Comparison of ENCODE assay signal across 22 mouse cellular contexts in the genomic region with DNA sequence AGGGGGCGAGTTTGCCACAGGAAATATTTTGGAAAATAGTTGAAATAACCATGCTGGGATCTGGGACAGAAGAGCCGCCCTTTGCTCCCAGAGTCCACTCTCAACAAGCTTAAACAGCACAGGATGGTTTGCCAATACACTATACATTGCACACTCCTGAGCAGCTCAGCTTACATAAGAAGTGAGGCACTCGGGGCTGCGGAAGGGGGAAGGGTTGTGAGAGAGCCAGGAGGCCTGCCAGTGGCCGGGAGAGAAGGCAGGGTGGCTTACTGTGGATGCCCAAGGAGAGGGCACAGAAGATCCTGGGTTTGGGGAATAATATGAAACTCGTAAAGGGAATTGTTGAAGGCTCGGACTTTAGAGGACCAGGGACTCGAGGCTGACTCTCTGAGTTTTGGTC. TPM values are rescaled to one million over a fixed set of nuclear protein-coding genes. Genes with fewer than 3 reads are reported as not detected.
DNase-seq lines count a peak whose midpoint lies in the region; ATAC-seq and TF ChIP-seq lines count a peak whose summit lies in the region.
"Had no signal": no experiment of that assay in that cellular context is flagged by ENCODE, and none has a peak within 500 bp of the region (broad histone marks: within the 10 kb centered on the region; RNA-seq: fewer than 3 reads in every experiment).

No protein-coding gene starts in this region.

- H3K9me3 ChIP-seq in heart, embryonic 11.5 days (replicated peaks; ENCODE audit: control insufficient read depth, low read length): no peaks in the 10 kb centered on the region
- H3K9me3 ChIP-seq in heart, postnatal 0 days (replicated peaks; ENCODE audit: control insufficient read depth, low read length): no peaks in the 10 kb centered on the region
- H3K9me3 ChIP-seq in liver, embryonic 15.5 days (replicated peaks): no peaks in the 10 kb centered on the region
- H3K9me3 ChIP-seq in hindbrain, embryonic 10.5 days: no peaks in the 10 kb centered on the region
- H3K9me3 ChIP-seq: embryonic facial prominence, embryonic 12.5 days; limb, embryonic 13.5 days; megakaryocyte, embryonic 14.5 days; midbrain, embryonic 15.5 days had no signal

- H3K36me3 ChIP-seq in heart, embryonic 11.5 days (ENCODE audit: control insufficient read depth, insufficient read depth, low read length): peaks cover 2% of the 10 kb centered on the region; the same call in 1 of the 2 replicates
- H3K36me3 ChIP-seq in heart, postnatal 0 days (replicated peaks; ENCODE audit: control insufficient read depth, insufficient read depth, low read length): peaks cover 22% of the 10 kb centered on the region
- H3K36me3 ChIP-seq in liver, embryonic 15.5 days (replicated peaks): no peaks in the 10 kb centered on the region
- H3K36me3 ChIP-seq in hindbrain, embryonic 10.5 days: no peaks in the 10 kb centered on the region
- H3K36me3 ChIP-seq: embryonic facial prominence, embryonic 12.5 days; limb, embryonic 13.5 days; midbrain, embryonic 15.5 days had no signal

- ATAC-seq in heart, embryonic 11.5 days (replicated peaks; ENCODE audit: insufficient number of reproducible peaks, low FRiP score, low TSS enrichment): no peak
- no peak for ATAC-seq in heart, postnatal 0 days (ENCODE audit: insufficient read depth, low read depth)
- ATAC-seq in liver, embryonic 15.5 days (ENCODE audit: insufficient read depth): no peak; the same call in 1 of the 2 replicates
- ATAC-seq: intestine, postnatal 0 days; midbrain, embryonic 15.5 days; Patski had no signal

- no peak overlapping the region for H3K4me2 ChIP-seq in heart, embryonic 11.5 days
- no peak overlapping the region for H3K4me2 ChIP-seq in heart, postnatal 0 days (ENCODE audit: low read depth, low read length)
- no peak overlapping the region for H3K4me2 ChIP-seq in liver, embryonic 15.5 days
- H3K4me2 ChIP-seq: embryonic facial prominence, embryonic 12.5 days; limb, embryonic 13.5 days; lung, embryonic 14.5 days; midbrain, embryonic 15.5 days had no signal

- TF ChIP-seq EP300 in heart, postnatal 0 days (IDR thresholded peaks at IDR 0.05; ENCODE audit: low read depth): peak; percentile 78; the same call in 1 of the 2 replicates

- no peak for DNase-seq in heart, postnatal 10 days
- no peak for DNase-seq in heart, postnatal 0 days (ENCODE audit: low spot score)
- no peak for DNase-seq in heart, adult 8-10 months (ENCODE audit: low spot score)
- DNase-seq in NIH3T3 (ENCODE audit: low read depth): peak; percentile 34
- no peak for DNase-seq in right cerebral cortex, postnatal 25 days
- no peak for DNase-seq in hindbrain, embryonic 10.5 days (ENCODE audit: low spot score)
- DNase-seq: adrenal gland, postnatal 36 days; cerebellum, postnatal 14 days; gastrocnemius, postnatal 25 days; kidney, postnatal 4 days; lung, embryonic 14.5 days; right cerebral cortex, adult 18-20 months; thymus, adult 2 months; thymus, postnatal 4 days had no signal

- H3K4me1 ChIP-seq in heart, embryonic 11.5 days (ENCODE audit: control insufficient read depth, insufficient read depth, low read length): peaks cover 46% of the 10 kb centered on the region
- peaks cover 19% of the 10 kb centered on the region for H3K4me1 ChIP-seq in heart, postnatal 0 days (ENCODE audit: control insufficient read depth, insufficient read depth)
- peaks cover 45% of the 10 kb centered on the region for H3K4me1 ChIP-seq in liver, embryonic 15.5 days (replicated peaks)
- peaks cover 39% of the 10 kb centered on the region for H3K4me1 ChIP-seq in hindbrain, embryonic 10.5 days (replicated peaks)

- peak overlapping the region; percentile 73 for H3K27ac ChIP-seq in heart, embryonic 11.5 days (ENCODE audit: low read depth, low read length)
- peak overlapping the region; percentile 77 for H3K27ac ChIP-seq in heart, postnatal 0 days (ENCODE audit: low read depth)
- H3K27ac ChIP-seq in liver, embryonic 15.5 days (replicated peaks): peak overlapping the region; percentile 45
- no peak overlapping the region for H3K27ac ChIP-seq in hindbrain, embryonic 10.5 days
- H3K27ac ChIP-seq: embryonic facial prominence, embryonic 12.5 days; limb, embryonic 13.5 days; midbrain, embryonic 15.5 days had no signal

- intact Hi-C loops in heart, postnatal 10 days (cut with DNase I): no loop called here

- H3K9ac ChIP-seq in heart, embryonic 11.5 days (ENCODE audit: low read depth, low read length): peak overlapping the region; percentile 30; the same call in 1 of the 2 replicates
- H3K9ac ChIP-seq in heart, postnatal 0 days (replicated peaks; ENCODE audit: low read depth, low read length): no peak overlapping the region
- no peak overlapping the region for H3K9ac ChIP-seq in liver, embryonic 15.5 days
- H3K9ac ChIP-seq: embryonic facial prominence, embryonic 12.5 days; limb, embryonic 13.5 days; lung, embryonic 14.5 days; midbrain, embryonic 15.5 days had no signal

- H3K4me3 ChIP-seq in heart, embryonic 11.5 days (ENCODE audit: low read depth, low read length): no peak overlapping the region
- no peak overlapping the region for H3K4me3 ChIP-seq in heart, postnatal 0 days (ENCODE audit: low read depth, low read length)
- H3K4me3 ChIP-seq in liver, embryonic 15.5 days (replicated peaks): no peak overlapping the region
- H3K4me3 ChIP-seq in hindbrain, embryonic 10.5 days: no peak overlapping the region
- H3K4me3 ChIP-seq: embryonic facial prominence, embryonic 12.5 days; limb, embryonic 13.5 days; midbrain, embryonic 15.5 days had no signal

- TF ChIP-seq CTCF in heart, postnatal 0 days (IDR thresholded peaks at IDR 0.05; ENCODE audit: low read depth): no peak

- WGBS in heart, embryonic 11.5 days (ENCODE audit: insufficient replicate concordance): 65% methylated on average over 8 of the region's 8 CpGs
- 33% methylated on average over 8 of the region's 8 CpGs for WGBS in heart, postnatal 0 days
- 56% methylated on average over 8 of the region's 8 CpGs for WGBS in liver, embryonic 15.5 days (ENCODE audit: insufficient replicate concordance)
- 71% methylated on average over 8 of the region's 8 CpGs for WGBS in hindbrain, embryonic 10.5 days

- H3K27me3 ChIP-seq in heart, embryonic 11.5 days (ENCODE audit: control insufficient read depth, insufficient read depth, low read length): 0 out of 2 replicates have a peak, but pooled peaks cover under 1% of the 10 kb centered on the region
- no peaks in the 10 kb centered on the region for H3K27me3 ChIP-seq in heart, postnatal 0 days (ENCODE audit: control insufficient read depth, insufficient read depth, low read length)
- no peaks in the 10 kb centered on the region; the same call in 1 of the 2 replicates for H3K27me3 ChIP-seq in liver, embryonic 15.5 days
- H3K27me3 ChIP-seq in hindbrain, embryonic 10.5 days (ENCODE audit: insufficient read depth, poor library complexity, severe bottlenecking): peaks cover 5% of the 10 kb centered on the region; the same call in 1 of the 2 replicates
- H3K27me3 ChIP-seq: embryonic facial prominence, embryonic 12.5 days; limb, embryonic 13.5 days; midbrain, embryonic 15.5 days; Patski had no signal

RNA-seq across cellular contexts. Expression of a gene that starts 2.9 kb away (rescaled TPM):
- 286 and 325 TPM in 2 replicates for polyA plus RNA-seq in heart, embryonic 11.5 days (2014; fragmentation: Nextera tagmentation; extraction: Ambion mirVana)
- 100 to 1,000 TPM; 234 to 236 TPM for total RNA-seq in heart, postnatal 10 days (2021)
- total RNA-seq in heart, postnatal 0 days (2014; rRNA removed; ENCODE audit: low replicate concordance): 292 and 338 TPM in 2 replicates
- polyA plus RNA-seq in heart, postnatal 0 days (2015; fragmentation: Nextera tagmentation; extraction: Ambion mirVana): 162 and 171 TPM in 2 replicates
- 100 to 1,000 TPM; 129 to 142 (median 131) TPM for total RNA-seq in heart, adult 8-10 months (2022)
- polyA plus RNA-seq in liver, embryonic 15.5 days (2015; fragmentation: Nextera tagmentation; extraction: Ambion mirVana): 92.3 and 115 TPM in 2 replicates
- polyA plus RNA-seq in hindbrain, embryonic 10.5 days (2016; fragmentation: Nextera tagmentation; extraction: Ambion mirVana): 432 and 459 TPM in 2 replicates

RNA-seq across cellular contexts. Expression of a gene that starts 3.8 kb away (rescaled TPM):
- 0.03 and 0.08 TPM in 2 replicates for polyA plus RNA-seq in heart, embryonic 11.5 days (2014; fragmentation: Nextera tagmentation; extraction: Ambion mirVana)
- total RNA-seq in heart, postnatal 10 days (2021): 10 to 100 TPM; 15.1 to 16.9 TPM
- total RNA-seq in heart, postnatal 0 days (2014; rRNA removed; ENCODE audit: low replicate concordance): 4.4 and 12.7 TPM in 2 replicates
- polyA plus RNA-seq in heart, postnatal 0 days (2015; fragmentation: Nextera tagmentation; extraction: Ambion mirVana): 0.75 and 0.90 TPM in 2 replicates
- 10 to 100 TPM; 12.3 to 14.2 (median 13.2) TPM for total RNA-seq in heart, adult 8-10 months (2022)
- 0.03 and 0.08 TPM in 2 replicates for polyA plus RNA-seq in liver, embryonic 15.5 days (2015; fragmentation: Nextera tagmentation; extraction: Ambion mirVana)
- polyA plus RNA-seq in hindbrain, embryonic 10.5 days (2016; fragmentation: Nextera tagmentation; extraction: Ambion mirVana): 0.78 and 0.91 TPM in 2 replicates

RNA-seq across cellular contexts. Expression of a gene that starts 5.8 kb away (rescaled TPM):
- polyA plus RNA-seq in heart, embryonic 11.5 days (2014; fragmentation: Nextera tagmentation; extraction: Ambion mirVana): 3,123 and 3,177 TPM in 2 replicates
- total RNA-seq in heart, postnatal 10 days (2021): 1,000 to 10,000 TPM; 5,439 to 5,458 TPM
- total RNA-seq in heart, postnatal 0 days (2014; rRNA removed; ENCODE audit: low replicate concordance): 2,939 and 3,145 TPM in 2 replicates
- 7,680 and 7,748 TPM in 2 replicates for polyA plus RNA-seq in heart, postnatal 0 days (2015; fragmentation: Nextera tagmentation; extraction: Ambion mirVana)
- 1,000 to 10,000 TPM; 5,856 to 6,611 (median 6,322) TPM for total RNA-seq in heart, adult 8-10 months (2022)
- polyA plus RNA-seq in liver, embryonic 15.5 days (2015; fragmentation: Nextera tagmentation; extraction: Ambion mirVana): 66.4 and 66.7 TPM in 2 replicates
- 1.5 and 4.3 TPM in 2 replicates for polyA plus RNA-seq in hindbrain, embryonic 10.5 days (2016; fragmentation: Nextera tagmentation; extraction: Ambion mirVana)

RNA-seq across cellular contexts. Expression of a gene that starts 37.2 kb away (rescaled TPM):
- 7.4 and 8.7 TPM in 2 replicates for polyA plus RNA-seq in heart, embryonic 11.5 days (2014; fragmentation: Nextera tagmentation; extraction: Ambion mirVana)
- 1 to 10 TPM; 5.2 to 6.0 TPM for total RNA-seq in heart, postnatal 10 days (2021)
- total RNA-seq in heart, postnatal 0 days (2014; rRNA removed; ENCODE audit: low replicate concordance): 2.1 and 7.4 TPM in 2 replicates
- 11.7 and 12.5 TPM in 2 replicates for polyA plus RNA-seq in heart, postnatal 0 days (2015; fragmentation: Nextera tagmentation; extraction: Ambion mirVana)
- total RNA-seq in heart, adult 8-10 months (2022): 1 to 10 TPM; 3.2 to 5.2 (median 4.2) TPM
- 5.6 and 6.3 TPM in 2 replicates for polyA plus RNA-seq in liver, embryonic 15.5 days (2015; fragmentation: Nextera tagmentation; extraction: Ambion mirVana)
- 12.7 and 13.1 TPM in 2 replicates for polyA plus RNA-seq in hindbrain, embryonic 10.5 days (2016; fragmentation: Nextera tagmentation; extraction: Ambion mirVana)

RNA-seq across cellular contexts. Expression of a gene that starts 37.4 kb away (rescaled TPM):
- 52.5 and 57.8 TPM in 2 replicates for polyA plus RNA-seq in heart, embryonic 11.5 days (2014; fragmentation: Nextera tagmentation; extraction: Ambion mirVana)
- total RNA-seq in heart, postnatal 10 days (2021): 10 to 100 TPM; 51.1 to 55.0 TPM
- total RNA-seq in heart, postnatal 0 days (2014; rRNA removed; ENCODE audit: low replicate concordance): 51.1 and 64.0 TPM in 2 replicates
- polyA plus RNA-seq in heart, postnatal 0 days (2015; fragmentation: Nextera tagmentation; extraction: Ambion mirVana): 34.2 and 38.6 TPM in 2 replicates
- total RNA-seq in heart, adult 8-10 months (2022): 10 to 100 TPM; 42.1 to 46.9 (median 43.1) TPM
- 35.8 and 37.6 TPM in 2 replicates for polyA plus RNA-seq in liver, embryonic 15.5 days (2015; fragmentation: Nextera tagmentation; extraction: Ambion mirVana)
- 121 and 137 TPM in 2 replicates for polyA plus RNA-seq in hindbrain, embryonic 10.5 days (2016; fragmentation: Nextera tagmentation; extraction: Ambion mirVana)

Comparison
In these comparisons a context has a peak if more than half of its experiments do, and no peak if none do; other contexts are left out.
1. RNA of a gene that starts 5.8 kb away (polyA plus RNA-seq): 7,680 to 7,748 TPM in heart, postnatal 0 days and 3,123 to 3,177 TPM in heart, embryonic 11.5 days; 66.4 to 66.7 TPM in liver, embryonic 15.5 days and 1.5 to 4.3 TPM in hindbrain, embryonic 10.5 days; every median in the first group is over 10 times any median in the second.